Mouse (Mus musculus) CH12.LX (cell line): ENCODE results near the gene H2-Eb1.

Experiments
- CTCF ChIP-seq, 2 experiments: IDR thresholded peaks in 1 of 2; conservative IDR thresholded peaks in 1 of 2; 2 replicates each; pipeline ENCODE4 v1.5.1; 2011 to 2012; ENCODE audit warnings: low read depth in 2 of 2, low read length in 2 of 2, improper control_type of control experiment in 1 of 2, inconsistent platforms in 1 of 2, mild to moderate bottlenecking in 1 of 2, moderate library complexity in 1 of 2
- HCFC1 ChIP-seq: IDR thresholded peaks from 2 replicates; pipeline ENCODE4 v1.6.1; 2012; ENCODE audit warnings: low read depth, mild to moderate bottlenecking, inconsistent platforms, low read length, improper control_type of control experiment
- MAX ChIP-seq: IDR thresholded peaks from 2 replicates; pipeline ENCODE4 v1.6.1; 2011; ENCODE audit warnings: low read length, improper control_type of control experiment
- NELFE ChIP-seq: IDR thresholded peaks from 2 replicates; pipeline ENCODE4 v1.6.1; 2011; ENCODE audit warnings: low read depth, low read length, improper control_type of control experiment
- POLR2A ChIP-seq: IDR thresholded peaks from 2 replicates; pipeline ENCODE4 v1.6.1; 2011; ENCODE audit warnings: low read depth, mild to moderate bottlenecking, improper control_type of control experiment, low read length
- RAD21 ChIP-seq: IDR thresholded peaks from 2 replicates; pipeline ENCODE4 v1.6.1; 2011; ENCODE audit warnings: low read depth, mild to moderate bottlenecking, low read length, improper control_type of control experiment, moderate library complexity
- RCOR1 ChIP-seq: conservative IDR thresholded peaks from 2 replicates; pipeline ENCODE4 v1.6.1; 2012; ENCODE audit warnings: low read depth, mild to moderate bottlenecking, inconsistent platforms, low read length, improper control_type of control experiment
- SIN3A ChIP-seq: IDR thresholded peaks from 2 replicates; pipeline ENCODE4 v1.6.1; 2012; ENCODE audit warnings: low read length, improper control_type of control experiment, inconsistent platforms
- SMC3 ChIP-seq: IDR thresholded peaks from 2 replicates; pipeline ENCODE4 v1.6.1; 2011; ENCODE audit warnings: low read depth, low read length, improper control_type of control experiment
- TBP ChIP-seq: conservative IDR thresholded peaks from 2 replicates; pipeline ENCODE4 v1.6.1; 2011; ENCODE audit warnings: low read depth, low read length, improper control_type of control experiment
- TCF12 ChIP-seq: IDR thresholded peaks from 2 replicates; pipeline ENCODE4 v1.6.1; 2014; ENCODE audit warnings: low read depth, mild to moderate bottlenecking, inconsistent platforms, low read length, improper control_type of control experiment
- ZKSCAN1 ChIP-seq: IDR thresholded peaks from 2 replicates; pipeline ENCODE4 v1.6.1; 2012; ENCODE audit warnings: low read depth, inconsistent platforms, low read length, improper control_type of control experiment, borderline replicate concordance
- ZNF384 ChIP-seq: IDR thresholded peaks from 2 replicates; pipeline ENCODE4 v1.6.1; 2012; ENCODE audit warnings: low read depth, low read length, improper control_type of control experiment, inconsistent platforms

- 0 out of 2 replicates have a peak, but pooled peaks have one; percentile 37 for TF ChIP-seq NELFE
- TF ChIP-seq MAX = no peak; the same call in 1 of the 2 replicates
- TF ChIP-seq CTCF (conservative IDR thresholded peaks at IDR 0.05 in 1 of 2, IDR thresholded peaks at IDR 0.05 in 1 of 2; ENCODE audit: low read depth in 2 of 2, low read length in 2 of 2) = no peak
- TF ChIP-seq RCOR1 = no peak
- TF ChIP-seq SIN3A = no peak
- peak; percentile 44 for TF ChIP-seq POLR2A
- TF ChIP-seq HCFC1 = peak; percentile 55; the same call in 1 of the 2 replicates
- 0 out of 2 replicates have a peak, but pooled peaks have one; percentile 20 for TF ChIP-seq ZNF384
- no peak for TF ChIP-seq ZKSCAN1
- peak; percentile 53; the same call in 1 of the 2 replicates for TF ChIP-seq TBP
- TF ChIP-seq SMC3 = no peak
- no peak for TF ChIP-seq RAD21
- peak; percentile 56; the same call in 1 of the 2 replicates for TF ChIP-seq TCF12
These were observed 49.3 kb downstream of the H2-Eb1 start for GRCm38 (mm10) chr17:34354940-34355339.
